Mouse (Mus musculus): ENCODE data around the gene Gpatch2. TPM values are rescaled to one million over a fixed set of nuclear protein-coding genes. Genes with fewer than 3 reads are reported as not detected.

Gene Gpatch2
- polyA plus RNA-seq, 1 experiment from 2014 or later = 11.9 TPM

GRCm38 (mm10) chr1:187285735-187286134 lies 70.4 kb downstream of the Gpatch2 start:
- no peak for ATAC-seq
- no peak overlapping the region for H3K4me2 ChIP-seq (replicated peaks; ENCODE audit: low read depth, low read length)
- H3K36me3 ChIP-seq (ENCODE audit: insufficient read depth, low read length) = no peaks in the 10 kb centered on the region
- H3K27ac ChIP-seq (ENCODE audit: low read length) = no peak overlapping the region
- 69% methylated on average over 8 of the region's 8 CpGs for WGBS
- DNase-seq (ENCODE audit: low spot score) = no peak
- TF ChIP-seq EP300 (IDR thresholded peaks at IDR 0.05) = no peak
- TF ChIP-seq CTCF (IDR thresholded peaks at IDR 0.05) = no peak
- no peaks in the 10 kb centered on the region for H3K9me3 ChIP-seq (ENCODE audit: low read length)
- no peak overlapping the region for H3K9ac ChIP-seq (replicated peaks; ENCODE audit: low read depth)
- no peak overlapping the region for H3K4me3 ChIP-seq (ENCODE audit: low read depth, low read length)
- H3K27me3 ChIP-seq (replicated peaks; ENCODE audit: insufficient read depth, low read length) = no peaks in the 10 kb centered on the region
- H3K4me1 ChIP-seq (ENCODE audit: insufficient read depth, low read depth, low read length) = peaks cover 3% of the 10 kb centered on the region; the same call in 1 of the 2 replicates

GRCm38 (mm10) chr1:187286411-187286810 lies 71.1 kb downstream of the Gpatch2 start:
- Histone ChIP-seq H3K4me3 (ENCODE audit: low read depth, low read length) (no peak overlapping the region), H3K27me3 (replicated peaks; ENCODE audit: insufficient read depth, low read length) (no peaks in the 10 kb centered on the region), H3K9me3 (ENCODE audit: low read length) (no peaks in the 10 kb centered on the region), H3K27ac (ENCODE audit: low read length) (no peak overlapping the region), H3K9ac (replicated peaks; ENCODE audit: low read depth) (no peak overlapping the region), H3K36me3 (ENCODE audit: insufficient read depth, low read length) (no peaks in the 10 kb centered on the region), H3K4me1 (ENCODE audit: insufficient read depth, low read depth, low read length) (peaks cover 3% of the 10 kb centered on the region; the same call in 1 of the 2 replicates), H3K4me2 (replicated peaks; ENCODE audit: low read depth, low read length) (no peak overlapping the region)
- 85% methylated on average over 4 of the region's 4 CpGs for WGBS
- DNase-seq (ENCODE audit: low spot score) (no peak), ATAC-seq (no peak)
- TF ChIP-seq EP300 (IDR thresholded peaks at IDR 0.05) (no peak), CTCF (IDR thresholded peaks at IDR 0.05) (no peak)

DNA sequence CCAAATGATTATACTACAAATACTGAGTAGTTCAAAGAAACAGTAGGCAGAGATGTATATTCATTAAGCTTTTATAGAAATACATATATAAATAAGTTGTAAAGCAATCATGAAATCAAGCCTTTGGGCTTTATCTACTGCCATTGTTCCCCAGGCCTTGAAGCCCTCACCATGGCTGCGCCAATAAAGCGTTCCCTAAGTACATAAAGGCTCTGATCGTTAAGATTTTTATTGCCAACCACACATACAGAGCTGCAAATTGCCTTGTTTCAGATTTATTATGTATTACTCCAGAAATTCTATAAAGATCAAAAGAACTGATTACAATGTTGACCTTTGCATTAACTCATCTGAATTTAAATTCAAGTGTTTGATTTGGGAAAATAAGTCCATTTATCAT lies 71.6 kb downstream of the Gpatch2 start:
- Histone ChIP-seq H3K27me3 (replicated peaks; ENCODE audit: insufficient read depth, low read length) (no peaks in the 10 kb centered on the region), H3K9me3 (ENCODE audit: low read length) (no peaks in the 10 kb centered on the region), H3K9ac (replicated peaks; ENCODE audit: low read depth) (no peak overlapping the region), H3K27ac (ENCODE audit: low read length) (no peak overlapping the region), H3K36me3 (ENCODE audit: insufficient read depth, low read length) (no peaks in the 10 kb centered on the region), H3K4me3 (ENCODE audit: low read depth, low read length) (no peak overlapping the region), H3K4me1 (ENCODE audit: insufficient read depth, low read depth, low read length) (peaks cover 3% of the 10 kb centered on the region; the same call in 1 of the 2 replicates), H3K4me2 (replicated peaks; ENCODE audit: low read depth, low read length) (no peak overlapping the region)
- no peak for TF ChIP-seq CTCF (IDR thresholded peaks at IDR 0.05)
- no peak for TF ChIP-seq EP300 (IDR thresholded peaks at IDR 0.05)
- DNase-seq (ENCODE audit: low spot score) (no peak), ATAC-seq (no peak)
- whole genome bisulfite sequencing = 73% methylated on average over 3 of the region's 3 CpGs

GRCm38 (mm10) chr1:187290186-187290585 lies 74.9 kb downstream of the Gpatch2 start:
- DNase-seq (ENCODE audit: low spot score) (no peak), ATAC-seq (no peak)
- no peaks in the 10 kb centered on the region for H3K27me3 ChIP-seq (replicated peaks; ENCODE audit: insufficient read depth, low read length)
- TF ChIP-seq CTCF (IDR thresholded peaks at IDR 0.05) (no peak), EP300 (IDR thresholded peaks at IDR 0.05) (no peak)
- no peak overlapping the region for H3K4me3 ChIP-seq (ENCODE audit: low read depth, low read length)
- peaks cover 7% of the 10 kb centered on the region; the same call in 1 of the 2 replicates for H3K4me1 ChIP-seq (ENCODE audit: insufficient read depth, low read depth, low read length)
- no peaks in the 10 kb centered on the region for H3K9me3 ChIP-seq (ENCODE audit: low read length)
- 78% methylated on average over 7 of the region's 7 CpGs for WGBS
- H3K9ac ChIP-seq (replicated peaks; ENCODE audit: low read depth) = no peak overlapping the region
- H3K27ac ChIP-seq (ENCODE audit: low read length) = no peak overlapping the region
- no peak overlapping the region for H3K4me2 ChIP-seq (replicated peaks; ENCODE audit: low read depth, low read length)
- H3K36me3 ChIP-seq (ENCODE audit: insufficient read depth, low read length) = no peaks in the 10 kb centered on the region

DNA sequence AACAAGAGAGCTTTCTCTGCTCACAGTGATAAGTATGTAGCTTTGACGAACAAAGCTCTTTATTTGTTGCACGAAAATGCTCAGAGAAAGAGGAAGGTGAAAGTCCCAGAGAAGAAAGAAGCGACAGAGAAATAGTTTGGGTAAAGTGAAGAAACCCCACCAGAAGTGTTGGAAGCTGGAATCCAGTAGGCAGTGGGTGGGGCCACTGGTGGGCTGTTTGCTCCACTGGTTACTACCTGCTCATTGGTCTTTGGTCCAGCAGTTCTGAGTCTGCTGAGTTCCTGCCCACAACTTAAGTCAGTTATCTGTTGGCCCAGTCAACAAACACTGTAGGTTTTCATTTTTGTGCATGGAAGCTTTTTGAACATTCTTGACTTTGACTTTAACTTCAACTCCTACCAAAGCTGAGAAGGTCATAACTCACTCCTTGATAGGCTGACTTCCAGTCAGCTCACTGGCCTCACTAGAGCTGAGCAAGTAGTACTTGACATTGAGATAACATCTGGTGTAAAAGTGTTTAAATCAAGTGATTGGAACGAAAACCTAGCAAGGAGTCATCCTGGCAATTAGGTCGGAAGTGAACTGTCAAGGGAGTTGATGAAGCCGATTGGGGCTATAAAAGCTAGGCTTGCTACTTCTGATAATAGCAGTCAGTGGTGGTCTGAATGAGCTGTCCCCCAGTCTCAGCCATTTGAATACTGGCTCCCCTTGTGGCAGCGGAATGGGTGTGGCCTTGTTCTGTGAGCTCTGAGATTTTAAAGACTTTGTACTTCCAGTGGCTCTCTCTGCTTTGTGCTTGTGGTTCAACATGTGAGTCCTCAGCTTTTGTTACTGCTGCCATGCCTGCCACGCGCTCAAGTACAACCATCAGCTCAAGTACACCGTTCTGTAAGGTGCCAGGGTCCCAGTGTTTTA lies 76.4 kb downstream of the Gpatch2 start:
- DNase-seq (ENCODE audit: low spot score) (no peak), ATAC-seq (no peak)
- WGBS = 75% methylated on average over 10 of the region's 10 CpGs
- no peak overlapping the region for H3K27ac ChIP-seq (ENCODE audit: low read length)
- no peaks in the 10 kb centered on the region for H3K9me3 ChIP-seq (ENCODE audit: low read length)
- peaks cover 7% of the 10 kb centered on the region; the same call in 1 of the 2 replicates for H3K4me1 ChIP-seq (ENCODE audit: insufficient read depth, low read depth, low read length)
- TF ChIP-seq EP300 (IDR thresholded peaks at IDR 0.05) (no peak), CTCF (IDR thresholded peaks at IDR 0.05) (no peak)
- no peaks in the 10 kb centered on the region for H3K27me3 ChIP-seq (replicated peaks; ENCODE audit: insufficient read depth, low read length)
- no peak overlapping the region for H3K4me3 ChIP-seq (ENCODE audit: low read depth, low read length)
- no peak overlapping the region for H3K9ac ChIP-seq (replicated peaks; ENCODE audit: low read depth)
- no peak overlapping the region for H3K4me2 ChIP-seq (replicated peaks; ENCODE audit: low read depth, low read length)
- no peaks in the 10 kb centered on the region for H3K36me3 ChIP-seq (ENCODE audit: insufficient read depth, low read length)

DNA sequence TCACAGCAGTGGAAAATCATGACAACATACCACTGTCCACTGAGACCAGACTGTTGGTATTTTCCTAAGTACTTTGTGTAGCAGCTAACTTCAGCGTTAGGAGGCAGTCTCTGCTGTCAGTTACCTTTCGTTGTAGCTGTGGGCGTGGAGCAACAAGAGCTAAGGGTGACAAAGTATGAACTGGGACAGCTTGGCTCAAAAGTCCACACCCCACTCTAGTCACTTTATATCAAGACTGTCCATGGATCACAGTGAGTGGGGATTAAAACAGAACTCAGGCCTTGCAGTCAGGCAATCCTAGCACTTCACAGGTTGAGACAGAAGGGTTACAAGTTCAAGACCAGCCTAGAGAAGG lies 77.1 kb downstream of the Gpatch2 start:
- TF ChIP-seq EP300 (IDR thresholded peaks at IDR 0.05) = no peak
- TF ChIP-seq CTCF (IDR thresholded peaks at IDR 0.05) = no peak
- Histone ChIP-seq H3K9ac (replicated peaks; ENCODE audit: low read depth) (no peak overlapping the region), H3K4me2 (replicated peaks; ENCODE audit: low read depth, low read length) (no peak overlapping the region), H3K4me3 (ENCODE audit: low read depth, low read length) (no peak overlapping the region), H3K36me3 (ENCODE audit: insufficient read depth, low read length) (no peaks in the 10 kb centered on the region), H3K4me1 (ENCODE audit: insufficient read depth, low read depth, low read length) (peaks cover 7% of the 10 kb centered on the region; the same call in 1 of the 2 replicates), H3K27ac (ENCODE audit: low read length) (no peak overlapping the region), H3K27me3 (replicated peaks; ENCODE audit: insufficient read depth, low read length) (no peaks in the 10 kb centered on the region), H3K9me3 (ENCODE audit: low read length) (no peaks in the 10 kb centered on the region)
- no peak for DNase-seq (ENCODE audit: low spot score)
- ATAC-seq = no peak
- WGBS = 69% methylated on average over 3 of the region's 3 CpGs
